Mouse (Mus musculus) brain, embryonic 14.5 days (tissue): ENCODE results near the gene Prpf38b. TPM values are rescaled to one million over a fixed set of nuclear protein-coding genes. Genes with fewer than 3 reads are reported as not detected.
A peak's percentile ranks its signal among the peaks of the same experiment; 100 is the strongest.
"Not testable (repeated sequence)": the region's sequence is repeated elsewhere in the genome, so short reads cannot be mapped to it uniquely, and the experiment has no call there.

Experiments
- DNase-seq: peaks from one replicate; pipeline ENCODE4 v3.0.0-alpha.2; 2011; ENCODE audit warnings: low read depth
- CTCF ChIP-seq: fragments of 200-500 bp; IDR thresholded peaks from 2 replicates; pipeline ENCODE4 v1.5.1; 2012; ENCODE audit warnings: inconsistent platforms, mild to moderate bottlenecking, moderate library complexity, borderline replicate concordance; ENCODE audit not compliant: insufficient read depth, insufficient read length; ENCODE audit errors: extremely low read depth
- POLR2A ChIP-seq: fragments of 200-500 bp; IDR thresholded peaks from 2 replicates; pipeline ENCODE4 v1.6.1; 2012; ENCODE audit warnings: mild to moderate bottlenecking, inconsistent platforms, borderline replicate concordance; ENCODE audit not compliant: poor library complexity, insufficient read depth, insufficient read length, severe bottlenecking; ENCODE audit errors: extremely low read depth
- polyA plus RNA-seq: library from polyadenylated mRNA; depleted of rRNA; stranded (reverse); fragments of >200 nt; gene quantifications from 2 replicates; pipeline ENCODE4 v1.2.3, GENCODE M21; 2012

Gene Prpf38b
- polyA plus RNA-seq, 1 experiment, result 78.4 TPM

DNA sequence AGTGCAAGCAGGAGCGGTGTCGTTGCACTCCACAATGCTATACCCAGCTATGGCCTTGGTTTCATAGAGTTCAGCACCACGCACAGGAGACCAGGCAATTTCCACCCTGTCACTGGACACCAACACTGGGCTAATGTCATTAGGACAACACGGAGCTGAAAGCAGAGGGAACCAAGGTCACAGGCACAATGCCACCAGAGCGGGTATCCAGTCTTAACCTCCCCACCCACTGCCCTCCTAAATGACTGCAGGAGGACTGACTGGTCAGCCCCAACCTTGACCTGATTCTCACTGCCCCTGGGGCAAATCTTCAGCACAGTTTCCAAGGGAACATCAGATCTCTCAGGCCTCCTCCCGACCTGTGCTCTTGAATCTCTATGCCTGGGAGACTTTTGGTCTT, 40.9 kb downstream of the Prpf38b start:
- DNase-seq, result no peak
- TF ChIP-seq CTCF (no peak), POLR2A (no peak)

DNA sequence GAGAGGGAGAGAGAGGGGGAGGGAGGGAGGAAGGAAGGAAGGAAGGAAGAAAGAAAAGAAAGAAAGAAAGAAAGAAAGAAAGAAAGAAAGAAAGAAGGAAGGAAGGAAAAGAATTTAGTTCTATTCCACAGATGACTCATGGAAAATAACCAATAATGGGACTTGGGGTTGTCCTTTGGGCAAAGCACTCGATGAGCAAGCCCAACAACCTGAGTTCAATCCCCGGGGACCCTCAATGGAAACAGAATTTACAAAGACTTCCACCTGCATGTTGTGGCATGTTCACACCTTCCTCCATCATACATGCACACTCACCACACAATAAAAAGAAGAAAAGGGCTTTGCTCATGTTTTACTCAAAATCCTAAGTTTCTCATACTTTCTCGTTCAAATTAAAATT, 44.1 kb downstream of the Prpf38b start:
- DNase-seq, result no peak

DNA sequence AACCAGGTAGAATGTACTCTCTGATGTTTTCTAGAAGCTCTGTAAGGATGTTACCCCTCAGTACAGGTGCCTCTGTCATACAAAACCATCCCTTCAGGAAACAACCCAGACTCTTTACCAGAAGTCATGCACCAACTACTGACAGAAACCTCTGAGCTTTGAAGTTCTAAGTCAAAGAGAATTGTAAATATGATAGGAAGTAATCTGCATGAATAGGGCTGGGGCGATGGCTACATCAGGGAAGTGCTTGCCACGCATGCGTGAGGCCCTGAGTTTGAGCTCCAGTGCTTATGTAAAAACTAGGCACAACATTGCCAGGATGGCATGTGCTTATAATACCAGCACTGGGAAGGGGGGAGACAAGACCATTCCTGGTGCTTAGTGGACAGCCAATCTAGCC, 45.9 kb downstream of the Prpf38b start:
- DNase-seq, result no peak
- TF ChIP-seq CTCF, result no peak
- no peak for TF ChIP-seq POLR2A

More for the DNA sequence above, 44.1 kb downstream of the Prpf38b start:
- TF ChIP-seq CTCF (no peak), POLR2A (no peak)

DNA sequence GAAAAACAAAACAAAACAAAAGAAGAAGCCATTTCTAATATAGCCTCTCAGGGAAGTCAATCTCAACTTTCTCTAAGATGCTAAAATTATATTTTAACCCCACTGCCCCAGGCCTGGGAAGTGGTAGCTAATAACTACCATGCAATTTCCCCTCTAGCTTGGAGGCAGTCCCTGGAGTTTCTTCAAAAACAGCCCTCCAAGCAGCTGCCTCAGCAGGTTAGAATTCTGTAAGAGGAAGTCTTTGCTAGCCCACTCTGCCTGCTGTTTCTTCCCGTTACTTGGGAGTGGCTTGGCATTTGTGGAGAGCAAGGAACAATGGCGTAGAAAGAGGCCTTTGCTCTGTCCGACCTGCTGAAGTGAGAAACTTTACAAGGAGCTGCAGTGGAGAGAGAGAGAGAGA, 46.4 kb downstream of the Prpf38b start:
- no peak for DNase-seq
- TF ChIP-seq CTCF (no peak), POLR2A (no peak)

DNA sequence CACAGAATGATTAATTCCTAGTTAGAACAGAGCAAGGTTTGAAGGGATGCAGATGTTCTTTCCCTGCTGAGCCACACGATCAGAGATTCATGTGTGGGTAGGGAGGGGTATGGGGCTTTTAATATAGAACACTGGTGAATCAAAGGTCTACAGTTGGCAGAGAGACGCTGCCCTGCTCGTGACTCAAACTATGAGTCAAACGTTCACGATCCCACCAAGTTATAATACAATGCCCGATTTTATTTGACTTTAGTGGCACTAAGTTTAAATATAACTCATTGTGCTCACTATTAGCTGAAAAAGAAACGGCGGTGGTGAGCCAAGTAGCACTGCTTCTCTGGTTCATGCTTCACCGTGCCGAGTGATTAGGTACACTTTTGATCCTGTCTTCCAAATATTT, 48.4 kb downstream of the Prpf38b start:
- no peak for TF ChIP-seq POLR2A
- TF ChIP-seq CTCF, result no peak

DNA sequence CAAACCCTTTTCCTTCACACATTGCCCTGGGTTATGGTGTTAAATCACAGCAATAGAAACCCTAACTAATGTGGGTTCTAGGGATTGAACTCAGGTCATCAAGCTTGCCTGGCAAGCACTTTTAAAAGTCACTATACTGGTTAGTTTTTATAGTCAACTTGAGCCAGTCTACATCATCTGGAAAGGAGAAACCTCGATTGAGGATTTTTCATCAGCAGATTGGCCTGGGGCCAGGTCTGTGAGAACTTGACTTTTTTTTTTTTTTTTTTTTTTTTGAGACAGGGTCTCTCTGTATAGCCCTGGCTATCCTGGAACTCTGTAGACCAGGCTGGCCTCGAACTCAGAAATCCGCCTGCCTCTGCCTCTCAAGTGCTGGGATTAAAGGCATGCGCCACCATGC, 49.2 kb downstream of the Prpf38b start:
- DNase-seq, result not testable (repeated sequence)

More for the DNA sequence above, 48.4 kb downstream of the Prpf38b start:
- DNase-seq, result no peak

DNA sequence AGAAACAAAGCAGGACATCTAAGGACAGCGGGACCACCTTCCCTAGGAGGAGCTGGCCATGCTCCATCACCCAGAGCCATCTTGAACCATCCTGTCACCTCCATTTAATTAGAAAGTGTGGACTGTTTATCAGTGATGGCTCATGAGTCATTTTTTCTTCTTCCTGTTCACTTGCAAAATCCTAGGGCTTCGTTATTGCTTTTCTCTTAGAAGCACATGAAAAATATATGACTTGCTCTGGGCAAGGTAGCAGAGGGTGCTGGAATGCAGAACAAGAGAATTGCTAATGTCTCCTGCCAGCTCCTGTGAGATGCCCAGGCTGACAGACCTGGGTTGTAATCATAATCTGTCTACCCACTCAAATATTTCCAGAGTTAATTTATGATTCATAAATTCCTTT, 50.7 kb downstream of the Prpf38b start:
- DNase-seq, result peak; percentile 22
- no peak for TF ChIP-seq CTCF
- TF ChIP-seq POLR2A, result no peak

DNA sequence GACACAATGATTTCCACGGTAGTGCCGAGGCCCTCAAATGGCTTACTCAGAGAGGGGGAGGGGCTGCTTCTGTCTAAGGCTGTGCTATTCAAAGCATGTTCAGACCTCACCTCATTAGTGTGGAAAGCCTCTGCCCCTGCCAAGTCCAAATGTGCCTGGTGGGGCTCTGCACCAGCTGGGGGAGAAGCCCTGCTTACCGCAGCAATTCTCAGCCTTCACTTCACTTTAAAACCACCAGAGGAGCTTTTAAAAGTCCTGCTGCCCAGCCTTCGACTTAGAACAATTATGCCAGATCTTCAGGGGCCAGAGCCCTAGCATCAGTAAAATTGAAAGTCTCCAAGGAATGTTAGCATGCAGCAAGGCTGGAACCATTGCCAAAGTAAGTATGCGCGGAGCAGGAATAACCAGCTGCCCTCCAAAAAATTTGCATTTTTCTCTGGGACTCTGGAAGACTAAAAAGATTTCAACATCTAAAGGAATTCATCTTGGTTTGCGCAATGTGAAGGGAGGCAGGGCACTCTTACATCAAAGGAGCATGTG, 53.2 kb downstream of the Prpf38b start:
- peak; percentile 96 for DNase-seq
- TF ChIP-seq POLR2A (no peak), CTCF (no peak)

DNA sequence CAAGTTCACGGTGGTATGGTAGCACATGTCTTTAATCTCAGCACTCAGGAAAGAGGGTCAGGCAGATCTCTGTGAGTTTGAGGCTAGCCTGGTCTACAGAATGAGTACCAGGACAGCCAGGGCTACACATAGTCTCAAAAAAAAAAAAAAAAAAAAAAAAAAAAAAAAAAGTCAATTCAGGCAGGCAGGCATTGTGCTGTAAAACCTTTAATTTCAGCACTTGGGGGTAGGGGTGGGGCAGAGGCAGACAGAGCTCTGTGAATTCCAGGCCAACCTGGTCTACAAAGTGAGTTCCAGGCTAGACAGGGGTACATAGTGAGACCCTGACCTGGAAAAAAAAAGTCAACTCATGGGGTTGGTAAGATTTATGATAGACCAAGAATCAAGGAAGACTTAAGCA, 53.8 kb downstream of the Prpf38b start:
- no peak for TF ChIP-seq CTCF
- TF ChIP-seq POLR2A, result no peak

DNA sequence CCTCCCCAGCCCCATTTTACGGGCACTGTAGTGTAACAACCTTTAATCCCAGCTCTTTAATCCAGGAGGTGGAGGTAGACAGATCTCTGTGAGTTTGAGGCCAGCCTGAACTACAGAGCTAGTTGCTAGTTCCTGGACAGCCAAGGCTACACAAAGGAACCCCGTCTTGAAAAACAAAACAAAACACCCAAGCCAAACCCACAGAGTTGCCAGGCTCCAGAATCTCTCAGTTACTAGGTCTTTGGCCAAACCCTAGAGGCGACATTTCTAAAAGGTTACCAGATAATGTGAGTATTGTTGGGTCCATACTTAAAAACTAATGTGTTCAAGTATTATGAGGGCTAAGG, 54.4 kb downstream of the Prpf38b start:
- TF ChIP-seq POLR2A (no peak), CTCF (no peak)
- no peak for DNase-seq

More for the DNA sequence above, 53.8 kb downstream of the Prpf38b start:
- no peak for DNase-seq

DNA sequence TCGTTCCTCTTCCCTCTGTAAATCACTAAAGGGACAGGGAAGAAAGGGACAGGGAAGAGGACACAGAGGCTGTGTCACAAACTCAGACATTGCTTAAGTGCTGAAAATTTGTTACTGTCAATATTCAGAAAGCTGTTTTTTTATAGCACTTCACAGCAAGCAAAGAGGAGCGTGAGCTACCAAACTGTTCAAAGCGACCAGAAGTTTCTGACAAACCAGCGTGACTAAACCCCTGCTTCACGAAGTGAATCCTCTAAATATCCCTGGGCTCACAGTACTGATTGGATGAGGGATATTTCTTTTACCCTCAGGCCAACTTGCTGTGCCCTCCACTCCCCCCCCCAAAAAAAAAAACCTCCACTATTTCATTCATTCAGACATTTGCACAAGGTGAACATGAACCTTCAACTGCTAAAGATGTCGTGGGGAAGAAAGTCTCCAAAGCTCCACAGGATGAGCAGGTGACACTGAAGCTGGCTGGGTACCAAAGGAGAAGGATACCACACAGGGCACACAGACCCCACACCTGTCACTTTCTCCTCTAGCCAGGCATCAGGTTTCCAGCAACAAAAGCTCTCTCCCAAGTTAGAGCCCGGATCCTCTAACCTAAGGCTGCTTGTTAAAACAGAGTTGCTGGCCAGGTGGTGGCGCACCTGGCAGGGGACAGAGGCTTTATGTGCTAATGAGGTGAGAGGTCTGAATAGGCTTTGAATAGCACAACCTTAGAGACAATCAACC, 55.0 kb downstream of the Prpf38b start:
- TF ChIP-seq CTCF (no peak), POLR2A (no peak)
- DNase-seq, result peak; percentile 25

DNA sequence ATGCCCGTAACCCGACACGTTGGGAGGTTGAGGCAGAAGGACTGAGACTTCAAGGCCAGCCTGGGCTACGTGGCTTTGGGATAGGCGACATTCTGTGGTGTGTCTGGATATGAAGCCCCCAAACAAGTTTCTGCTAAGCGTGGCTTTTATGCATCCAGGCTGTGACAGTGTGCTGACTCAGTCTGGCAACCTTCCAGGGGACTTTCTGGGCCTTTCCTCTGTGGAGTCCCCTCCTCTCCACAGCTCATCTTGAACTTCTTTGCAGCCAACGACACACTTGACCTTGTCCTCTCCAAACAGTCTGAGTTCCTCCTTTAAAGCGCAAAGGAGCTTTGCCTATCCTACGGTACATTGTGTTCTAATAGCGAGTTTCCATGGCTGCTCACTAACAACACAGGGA, 55.7 kb downstream of the Prpf38b start:
- peak; percentile 62 for DNase-seq
- TF ChIP-seq CTCF (no peak), POLR2A (no peak)
